Mouse (Mus musculus) embryonic facial prominence, embryonic 10.5 days (tissue): ENCODE data around the gene Ppp1cc. TPM values are rescaled to one million over a fixed set of nuclear protein-coding genes. Genes with fewer than 3 reads are reported as not detected.
"Not testable (repeated sequence)": the region's sequence is repeated elsewhere in the genome, so short reads cannot be mapped to it uniquely, and the experiment has no call there.

Experiments
- DNase-seq: peaks from one replicate; pipeline ENCODE4 v3.0.0-alpha.2; 2017; ENCODE audit warnings: low spot score
- H3K27ac ChIP-seq: fragments of 300-500 bp; sonication (generic); replicated peaks from 2 replicates; pipeline ENCODE4 v1.5.1; 2016; ENCODE audit warnings: mild to moderate bottlenecking
- H3K27me3 ChIP-seq: fragments of 300-500 bp; sonication (generic); replicated peaks from 2 replicates; pipeline ENCODE4 v1.6.1; 2016; ENCODE audit warnings: low read depth, mild to moderate bottlenecking; ENCODE audit not compliant: poor library complexity, severe bottlenecking
- H3K36me3 ChIP-seq: fragments of 300-500 bp; sonication (generic); replicated peaks from 2 replicates; pipeline ENCODE4 v1.6.1; 2016; ENCODE audit warnings: mild to moderate bottlenecking, moderate library complexity
- H3K4me1 ChIP-seq: fragments of 300-500 bp; sonication (generic); 2 replicates; pipeline ENCODE4 v1.6.1; 2016
- H3K4me3 ChIP-seq: fragments of 300-500 bp; sonication (generic); 2 replicates; pipeline ENCODE4 v1.5.1; 2016; ENCODE audit warnings: mild to moderate bottlenecking, moderate library complexity
- H3K9me3 ChIP-seq: fragments of 300-500 bp; sonication (generic); 2 replicates; pipeline ENCODE4 v1.6.1; 2016; ENCODE audit warnings: mild to moderate bottlenecking
- WGBS: fragments of 180-500 bp; shearing (Covaris S2); methylation state at CpG from one replicate; pipeline ENCODE4 v1.1.7; 2016; 5-methylcytosine and 5-hydroxymethylcytosine counted together
- polyA plus RNA-seq: library from polyadenylated mRNA; unstranded; fragments of >200 nt; fragmentation: Nextera tagmentation; extraction: Ambion mirVana; gene quantifications from 2 replicates; pipeline ENCODE4 v1.2.1, GENCODE M21; 2016

Gene Ppp1cc
- polyA plus RNA-seq, 1 experiment from 2014 or later: 296 TPM

GRCm38 (mm10) chr5:122130341-122130998 lies 27.6 kb upstream of the Ppp1cc start:
- H3K36me3 ChIP-seq: no peaks in the 10 kb centered on the region
- H3K27me3 ChIP-seq: peaks cover 32% of the 10 kb centered on the region
- H3K4me1 ChIP-seq: peaks cover 29% of the 10 kb centered on the region
- DNase-seq: no peak
- H3K27ac ChIP-seq: no peak overlapping the region
- no peaks in the 10 kb centered on the region for H3K9me3 ChIP-seq
- 81% methylated on average over 11 of the region's 11 CpGs for WGBS
- H3K4me3 ChIP-seq: no peak overlapping the region

GRCm38 (mm10) chr5:122131076-122132051 lies 26.7 kb upstream of the Ppp1cc start:
- Histone ChIP-seq H3K36me3 (no peaks in the 10 kb centered on the region), H3K9me3 (no peaks in the 10 kb centered on the region), H3K27ac (no peak overlapping the region), H3K4me1 (peaks cover 29% of the 10 kb centered on the region), H3K27me3 (peaks cover 32% of the 10 kb centered on the region), H3K4me3 (peak overlapping the region; percentile 59)
- peak; percentile 90 for DNase-seq
- 10% methylated on average over 34 of the region's 34 CpGs for WGBS

- H3K4me1 ChIP-seq: peaks cover 29% of the 10 kb centered on the region
- WGBS: 26% methylated on average over 26 of the region's 26 CpGs
- no peaks in the 10 kb centered on the region for H3K9me3 ChIP-seq
- H3K4me3 ChIP-seq: peak overlapping the region; percentile 59
- no peaks in the 10 kb centered on the region for H3K36me3 ChIP-seq
- no peak overlapping the region for H3K27ac ChIP-seq
- no peak for DNase-seq
- peaks cover 32% of the 10 kb centered on the region for H3K27me3 ChIP-seq
Observed at GRCm38 (mm10) chr5:122132167-122133049, 25.7 kb upstream of the Ppp1cc start.

- 92% methylated on average over 9 of the region's 9 CpGs for WGBS
- Histone ChIP-seq H3K27ac (no peak overlapping the region), H3K4me3 (no peak overlapping the region), H3K27me3 (peaks cover 32% of the 10 kb centered on the region), H3K4me1 (peaks cover 29% of the 10 kb centered on the region), H3K9me3 (no peaks in the 10 kb centered on the region), H3K36me3 (no peaks in the 10 kb centered on the region)
- no peak for DNase-seq
Observed at GRCm38 (mm10) chr5:122133050-122133389, 25.1 kb upstream of the Ppp1cc start.

- Histone ChIP-seq H3K9me3 (no peaks in the 10 kb centered on the region), H3K27me3 (peaks cover 28% of the 10 kb centered on the region), H3K4me1 (peaks cover 28% of the 10 kb centered on the region), H3K36me3 (no peaks in the 10 kb centered on the region), H3K27ac (no peak overlapping the region), H3K4me3 (no peak overlapping the region)
- 87% methylated on average over 14 of the region's 14 CpGs for WGBS
- DNase-seq: no peak
Observed at GRCm38 (mm10) chr5:122134395-122135289, 23.4 kb upstream of the Ppp1cc start.

- H3K27ac ChIP-seq: no peak overlapping the region
- no peaks in the 10 kb centered on the region for H3K9me3 ChIP-seq
- H3K27me3 ChIP-seq: peaks cover 22% of the 10 kb centered on the region
- H3K4me3 ChIP-seq: no peak overlapping the region
- peaks cover 27% of the 10 kb centered on the region for H3K4me1 ChIP-seq
- H3K36me3 ChIP-seq: no peaks in the 10 kb centered on the region
- 68% methylated on average over 3 of the region's 3 CpGs for WGBS
- no peak for DNase-seq
Observed at GRCm38 (mm10) chr5:122135290-122135882, 22.7 kb upstream of the Ppp1cc start.

GRCm38 (mm10) chr5:122136508-122137408 lies 21.3 kb upstream of the Ppp1cc start:
- H3K27me3 ChIP-seq: peaks cover 14% of the 10 kb centered on the region
- no peaks in the 10 kb centered on the region for H3K36me3 ChIP-seq
- H3K27ac ChIP-seq: no peak overlapping the region
- peaks cover 19% of the 10 kb centered on the region for H3K4me1 ChIP-seq
- H3K9me3 ChIP-seq: no peaks in the 10 kb centered on the region
- no peak for DNase-seq
- 85% methylated on average over 14 of the region's 14 CpGs for WGBS
- H3K4me3 ChIP-seq: no peak overlapping the region

GRCm38 (mm10) chr5:122138856-122139255 lies 19.2 kb upstream of the Ppp1cc start:
- Histone ChIP-seq H3K9me3 (no peaks in the 10 kb centered on the region), H3K4me3 (no peak overlapping the region), H3K4me1 (peaks cover 8% of the 10 kb centered on the region; the same call in 1 of the 2 replicates), H3K27me3 (no peaks in the 10 kb centered on the region), H3K27ac (no peak overlapping the region), H3K36me3 (no peaks in the 10 kb centered on the region)
- whole genome bisulfite sequencing: 75% methylated on average over 15 of the region's 15 CpGs
- no peak for DNase-seq

- 72% methylated on average over 2 of the region's 2 CpGs for WGBS
- not testable (repeated sequence) for H3K27ac ChIP-seq, H3K4me3 ChIP-seq, H3K27me3 ChIP-seq, H3K9me3 ChIP-seq, H3K4me1 ChIP-seq, DNase-seq, H3K36me3 ChIP-seq
Observed at GRCm38 (mm10) chr5:122139771-122140170, 18.3 kb upstream of the Ppp1cc start.

GRCm38 (mm10) chr5:122140723-122141122 lies 17.4 kb upstream of the Ppp1cc start, which contains the start of gene Ccdc63:
Gene Ccdc63, minus strand, starts transcription at chr5:122140823.
- Histone ChIP-seq H3K4me1 (peaks cover 11% of the 10 kb centered on the region), H3K9me3 (no peaks in the 10 kb centered on the region), H3K27ac (no peak within 1 kb of the TSS), H3K4me3 (no peak within 1 kb of the TSS), H3K36me3 (no peaks in the 10 kb centered on the region), H3K27me3 (no peaks in the 10 kb centered on the region)
- DNase-seq: no peak
- WGBS: 91% methylated on average over 3 of the region's 3 CpGs
